Mouse (Mus musculus) kidney, postnatal 36 days (tissue): ENCODE measurements around the gene Cd300lg.

Source experiments
- DNase-seq, 2 experiments: peaks; one replicate each; pipeline ENCODE4 v3.0.0; 2021 to 2022; ENCODE audit warnings: mixed read lengths in 2 of 2

The Cd300lg gene

GRCm38 (mm10) chr11:102052697-102053096 is 11.4 kb downstream of the Cd300lg start:
- no peak for DNase-seq

- peak; percentile 56 to 81 for DNase-seq
Observed at GRCm38 (mm10) chr11:102053183-102053582, 11.9 kb downstream of the Cd300lg start.

GRCm38 (mm10) chr11:102053847-102054246 is 12.5 kb downstream of the Cd300lg start:
- DNase-seq = peak; percentile 41 to 79

GRCm38 (mm10) chr11:102061236-102061940 is 20.1 kb downstream of the Cd300lg start:
- DNase-seq = peak; percentile 75 to 79

DNA sequence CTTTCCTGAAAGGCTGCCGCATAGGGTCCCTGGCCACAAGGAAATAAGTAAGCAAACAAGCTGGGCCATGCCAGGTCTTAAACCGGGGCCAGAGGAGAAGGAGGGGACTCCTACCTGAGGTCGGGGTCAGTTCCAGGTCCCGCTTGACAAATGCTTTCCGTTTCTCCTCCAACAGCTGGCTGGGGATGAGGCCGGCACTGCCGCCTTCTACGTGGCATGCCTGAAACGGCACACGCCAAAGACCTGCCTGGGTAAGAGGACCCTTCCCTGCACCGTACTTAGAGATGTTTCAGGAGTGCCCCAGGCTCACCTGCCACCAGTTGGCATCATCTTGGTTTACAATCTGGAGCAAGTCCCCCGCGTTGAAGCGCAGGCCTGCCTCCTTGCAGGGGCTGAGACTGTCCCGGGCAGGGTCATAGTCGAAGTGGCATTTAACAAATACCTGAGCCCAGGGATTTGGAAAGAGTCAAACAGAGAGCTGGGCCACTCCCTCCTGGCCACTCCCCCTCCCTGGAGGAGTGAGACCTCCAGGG is 20.7 kb downstream of the Cd300lg start:
- DNase-seq = peak in 1 of 2 experiments; percentile 29

DNA sequence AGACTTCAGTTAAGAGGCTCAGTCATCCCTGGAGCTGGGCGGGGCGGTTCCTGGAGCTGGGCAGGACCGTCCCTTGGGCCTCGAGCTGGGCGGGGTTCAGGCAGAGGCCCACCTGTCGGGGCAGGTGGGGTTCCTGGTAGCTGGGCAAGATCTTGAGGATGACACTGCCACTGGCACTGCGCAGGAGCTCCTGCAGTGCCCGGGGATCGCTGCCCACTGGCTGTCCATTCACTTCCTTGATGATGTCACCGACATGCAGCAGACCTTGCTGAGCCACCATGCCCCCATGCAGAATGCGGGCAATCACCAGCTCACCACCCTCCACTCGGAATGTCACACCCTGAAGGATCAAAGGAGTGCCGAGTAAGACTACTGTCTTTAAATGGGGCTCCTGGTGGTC is 21.8 kb downstream of the Cd300lg start:
- no peak for DNase-seq

GRCm38 (mm10) chr11:102068969-102069368 is 27.7 kb downstream of the Cd300lg start:
- DNase-seq = peak in 1 of 2 experiments; percentile 36

- no peak for DNase-seq
Observed at GRCm38 (mm10) chr11:102069633-102070032, 28.3 kb downstream of the Cd300lg start.

DNA sequence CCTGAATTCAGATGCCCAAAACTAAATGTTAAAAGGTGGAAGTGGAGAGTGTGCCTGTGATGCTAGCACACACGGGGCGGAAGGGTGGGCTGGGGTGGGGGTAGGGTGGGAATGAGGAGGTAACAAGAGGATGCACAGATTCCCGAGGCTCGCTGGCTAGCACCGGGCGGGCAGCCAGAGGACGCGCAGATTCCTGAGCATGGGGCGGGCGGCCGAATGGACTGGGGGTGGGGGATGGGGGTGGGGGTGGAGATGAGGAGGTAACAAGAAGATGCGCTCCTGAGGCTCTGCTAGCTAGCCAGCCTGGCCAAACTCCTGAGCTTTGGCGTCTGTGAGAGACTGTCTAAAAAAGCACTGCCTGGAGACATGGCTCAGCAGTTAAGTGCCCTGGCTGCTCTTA is 29.1 kb downstream of the Cd300lg start:
- no peak for DNase-seq

GRCm38 (mm10) chr11:102072729-102073128 is 31.4 kb downstream of the Cd300lg start:
- DNase-seq = no peak

DNA sequence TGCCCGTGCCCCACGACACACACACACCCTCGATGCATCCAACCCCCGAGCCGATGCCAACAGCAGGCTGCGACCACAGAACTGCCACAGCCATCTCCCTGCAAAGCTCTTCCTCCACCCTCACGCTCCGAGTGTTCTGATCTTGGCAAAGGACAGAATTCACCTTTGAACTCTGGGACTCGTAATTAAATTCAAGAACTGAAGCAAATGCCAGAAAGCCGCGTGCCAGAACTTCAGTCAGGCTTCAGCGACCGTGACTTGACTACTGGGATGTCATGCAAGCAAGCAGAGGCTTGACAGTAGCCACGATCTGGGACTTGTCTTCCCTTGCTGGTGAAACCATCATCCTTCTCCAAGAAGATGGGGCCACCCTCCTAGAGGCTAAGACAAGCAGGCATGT is 32.4 kb downstream of the Cd300lg start:
- DNase-seq = peak; percentile 63 to 73

DNA sequence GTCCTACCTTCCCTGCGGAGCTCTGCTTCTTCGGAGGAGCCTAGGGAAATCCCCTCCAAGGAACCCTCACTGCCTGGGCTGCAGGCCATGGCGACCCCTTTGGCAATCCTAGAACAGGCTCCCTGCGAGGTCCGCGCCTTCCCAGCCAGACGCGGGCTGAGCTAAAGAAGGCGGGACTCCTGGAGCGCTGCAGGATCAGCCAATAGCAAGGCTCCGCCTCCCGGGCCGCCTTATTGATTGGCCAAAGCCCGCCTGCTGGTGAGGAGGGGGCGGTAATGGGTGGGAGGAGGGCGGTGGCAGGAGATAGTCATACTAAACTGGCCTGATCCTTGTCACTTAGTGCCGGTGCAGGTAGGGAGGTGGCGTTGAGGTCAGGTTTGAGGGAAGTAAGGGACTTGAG is 41.0 kb downstream of the Cd300lg start:
- DNase-seq = peak; percentile 55 to 69

DNA sequence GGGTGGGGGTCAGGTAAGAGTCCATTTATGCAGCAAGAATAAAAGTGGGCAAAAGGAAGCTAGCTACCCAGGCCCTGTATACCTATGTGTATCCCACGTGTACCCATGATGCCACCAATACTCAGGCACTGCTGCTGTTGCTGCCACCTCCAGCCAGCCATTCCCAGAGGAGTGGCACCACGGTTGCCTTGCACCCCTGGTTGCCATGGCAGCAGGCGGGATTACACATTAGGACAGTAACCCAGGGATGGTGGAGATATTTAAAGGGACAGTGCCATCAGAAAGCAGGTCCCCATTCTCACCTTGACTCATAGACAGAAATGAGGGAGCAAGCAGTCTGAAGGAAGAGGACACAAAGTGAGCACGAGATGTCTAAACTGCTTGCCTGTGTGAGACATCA is 41.9 kb downstream of the Cd300lg start:
- DNase-seq = no peak

DNA sequence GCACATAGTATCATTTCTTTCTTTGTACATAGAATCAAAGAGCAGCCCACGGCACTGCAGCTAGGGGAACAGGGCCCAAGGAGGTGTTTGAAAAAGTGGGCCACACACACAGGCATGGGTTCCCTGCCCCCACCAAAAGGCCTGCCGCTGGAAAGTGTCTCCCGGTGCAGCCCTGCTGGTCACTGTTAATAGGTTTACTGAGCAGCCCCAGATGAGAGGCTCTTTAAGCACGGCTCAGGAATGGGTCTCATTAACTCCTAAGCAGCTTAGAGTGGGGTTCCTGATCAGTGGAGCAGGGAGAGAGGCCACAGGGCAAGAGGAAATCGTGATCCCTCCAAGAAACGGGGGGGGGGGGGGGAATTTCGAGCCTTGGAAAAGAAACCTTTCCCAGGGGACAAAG is 42.9 kb downstream of the Cd300lg start:
- peak in 1 of 2 experiments; percentile 26 for DNase-seq

DNA sequence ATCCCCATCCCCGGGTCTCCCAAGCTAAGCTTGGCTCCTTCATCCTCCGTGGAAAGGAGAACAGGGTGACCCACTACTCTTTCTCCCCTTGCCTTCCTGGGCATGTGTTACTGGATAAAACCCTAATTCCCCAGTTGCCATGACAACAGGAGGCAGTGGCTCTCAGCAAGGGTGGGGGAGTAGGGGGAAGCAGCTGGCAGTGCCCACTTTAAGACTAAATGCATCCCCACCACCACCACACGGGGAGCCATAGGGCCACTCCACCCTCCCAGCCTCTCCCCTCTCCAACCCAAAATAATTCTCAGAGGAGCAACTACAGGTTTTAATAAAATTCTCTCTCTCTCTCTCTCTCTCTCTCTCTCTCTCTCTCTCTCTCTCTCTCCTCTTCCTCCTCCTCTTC is 45.0 kb downstream of the Cd300lg start:
- no peak for DNase-seq

DNA sequence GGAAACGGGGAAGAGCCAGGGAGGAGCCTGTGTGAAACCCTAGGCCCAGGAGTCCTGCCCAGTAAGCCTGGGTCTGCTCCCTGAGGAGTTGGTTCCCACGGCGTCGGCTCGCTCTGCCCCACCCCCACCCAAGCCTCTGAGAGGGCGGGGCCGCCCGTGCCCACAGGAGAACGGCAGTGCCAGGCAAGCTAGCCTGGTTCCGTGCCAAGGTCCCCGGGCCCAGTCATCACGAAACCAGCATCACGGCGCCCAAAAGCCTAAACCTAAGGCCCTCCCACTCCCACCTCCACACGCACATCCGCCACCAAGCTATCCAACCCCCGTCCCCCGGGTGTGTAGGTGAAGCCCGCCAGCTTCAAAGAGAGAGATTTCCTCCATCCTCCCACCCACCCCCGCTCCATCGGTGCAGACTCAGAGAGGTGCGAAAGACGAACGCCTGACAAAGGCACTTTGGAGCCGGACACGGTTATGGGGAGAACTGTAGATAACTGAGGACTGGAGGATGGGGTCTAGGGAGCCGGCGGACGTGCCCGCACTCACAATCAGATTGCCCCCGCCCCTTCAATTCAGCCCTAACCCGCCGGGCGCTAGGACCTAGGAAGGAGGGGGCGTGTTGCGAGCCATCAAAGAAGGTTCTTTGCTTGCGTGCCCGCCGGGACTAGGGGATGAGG is 45.9 kb downstream of the Cd300lg start:
- DNase-seq = peak; percentile 57 to 71

DNA sequence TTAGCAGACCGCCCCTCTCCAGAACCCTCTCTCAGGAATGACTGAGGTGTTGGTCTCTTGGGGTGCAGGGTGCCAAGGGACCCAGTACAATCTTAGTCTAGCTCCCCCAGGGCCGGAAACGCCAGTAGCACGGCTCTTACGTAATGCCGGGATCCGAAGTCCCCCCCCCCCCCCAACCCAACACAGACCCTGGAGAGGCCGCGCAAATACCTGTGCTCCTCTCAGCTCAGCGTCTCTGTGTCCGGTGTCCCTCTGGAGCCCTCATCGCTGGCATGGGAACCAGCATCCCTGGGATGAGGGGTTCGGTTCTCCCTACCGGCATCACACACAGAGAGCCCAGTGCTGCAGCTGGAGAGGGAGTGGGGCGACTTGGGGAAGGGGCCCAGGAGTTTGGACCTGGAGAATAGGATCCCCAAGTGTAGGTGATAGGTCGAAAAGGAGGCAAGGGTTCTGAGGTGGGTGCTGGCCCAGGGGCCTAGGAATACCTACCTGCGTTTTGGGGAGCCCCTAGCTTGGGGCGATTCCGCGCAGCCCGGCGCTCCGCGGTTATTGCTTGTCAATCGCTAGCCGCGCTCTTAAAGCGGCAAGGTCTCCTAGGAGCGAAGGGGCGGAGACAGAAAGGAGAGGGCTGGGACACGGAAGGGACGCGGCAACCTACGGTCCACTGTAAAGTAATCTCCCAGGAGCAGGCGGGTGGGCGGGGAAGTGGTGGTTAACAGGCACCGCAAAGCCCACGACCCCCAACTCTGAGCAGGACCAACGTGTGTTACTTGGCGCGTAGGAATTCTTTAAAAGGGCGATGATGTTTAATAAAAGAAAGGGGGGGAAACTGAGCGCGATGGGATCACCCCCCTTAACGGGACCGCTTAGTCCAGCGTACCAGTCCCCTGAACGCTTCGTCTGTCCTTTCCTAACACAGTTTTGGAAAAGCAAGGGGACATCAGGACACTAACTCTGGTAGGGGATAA is 46.9 kb downstream of the Cd300lg start, which contains the start of gene Mpp2:
Gene Mpp2 (minus strand): TSS at position 585 of the 968 bp plus-strand sequence.
- DNase-seq = peak; percentile 65 to 75

DNA sequence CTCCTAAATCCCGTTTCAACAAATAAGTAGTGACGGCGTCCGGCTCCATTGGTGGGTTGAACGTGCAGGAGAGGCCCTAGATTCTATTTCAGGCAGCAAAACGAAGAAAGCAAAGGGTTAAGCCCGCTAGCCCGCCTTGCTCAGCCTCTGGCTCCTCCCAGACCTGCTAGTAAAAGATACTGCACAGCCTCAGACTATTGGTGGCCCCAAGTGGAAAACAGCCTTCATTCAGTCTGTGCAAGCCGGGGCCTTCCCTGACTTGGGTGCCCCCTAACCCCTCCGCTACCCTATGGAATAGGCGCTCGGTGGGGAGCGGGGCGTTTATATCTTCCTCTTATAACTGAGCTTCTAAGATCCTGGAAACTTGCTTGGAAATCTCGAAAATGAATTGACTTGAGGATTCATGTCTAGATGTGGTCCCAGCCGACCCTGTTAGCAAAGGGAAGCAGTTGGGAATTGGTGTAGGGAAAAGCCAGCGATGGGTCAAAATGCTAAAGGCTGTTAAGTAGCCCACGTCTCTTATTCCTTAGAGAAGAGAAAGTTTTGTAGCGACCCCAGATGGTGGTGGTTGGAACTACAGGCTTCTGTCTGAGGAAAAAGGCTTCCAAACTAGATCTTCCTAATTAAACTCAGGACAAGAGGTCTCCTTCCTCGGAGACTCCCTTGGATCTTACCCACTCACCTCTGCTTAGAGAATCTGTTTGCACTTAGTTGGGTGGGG is 47.9 kb downstream of the Cd300lg start:
- peak; percentile 45 to 78 for DNase-seq

GRCm38 (mm10) chr11:102095676-102096075 is 54.4 kb downstream of the Cd300lg start:
- DNase-seq = no peak

GRCm38 (mm10) chr11:102096446-102096845 is 55.1 kb downstream of the Cd300lg start:
- DNase-seq = no peak

DNA sequence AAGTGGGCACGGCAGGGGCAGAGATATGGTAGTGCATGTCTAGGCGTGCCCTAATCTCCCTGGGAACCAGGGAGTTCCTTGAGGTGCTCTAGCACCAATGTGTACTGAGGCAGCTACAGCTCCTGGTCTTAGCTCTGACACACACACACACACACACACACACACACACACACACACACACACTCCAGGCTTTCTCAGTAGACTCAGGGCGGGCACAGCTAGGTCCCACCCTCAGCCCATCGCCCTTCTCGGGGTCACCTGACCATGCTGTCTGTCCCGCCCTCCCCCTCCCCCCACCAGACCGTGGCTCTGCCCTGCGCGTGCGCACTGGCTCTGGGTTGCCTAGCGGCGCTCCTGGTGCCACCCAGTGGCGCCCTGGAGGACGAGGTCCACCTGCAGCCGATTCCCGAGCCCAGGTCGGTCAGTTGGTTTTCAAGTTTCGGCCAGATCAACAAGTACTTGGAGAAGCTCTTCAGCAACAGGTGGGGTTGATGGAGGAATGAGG is 55.6 kb downstream of the Cd300lg start:
- peak; percentile 76 to 86 for DNase-seq

DNA sequence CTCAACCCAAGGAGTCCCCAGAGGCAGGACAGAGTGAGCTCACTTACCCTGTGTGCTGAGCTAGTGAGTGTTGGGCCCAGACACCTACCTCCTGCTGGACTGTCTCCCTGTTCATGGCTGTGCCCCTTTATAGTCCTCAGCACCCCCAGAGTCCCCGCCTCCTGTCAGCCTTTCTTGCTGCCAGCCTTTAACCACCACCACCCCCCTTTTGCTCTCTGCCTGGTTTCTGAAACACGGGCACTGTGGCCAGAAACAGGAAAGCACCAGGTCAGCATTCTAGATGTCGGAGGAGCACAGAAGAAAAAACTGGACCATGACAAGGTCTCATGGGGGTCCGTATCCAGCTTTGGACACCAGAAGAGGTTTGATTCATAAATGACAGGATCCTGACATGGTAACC is 59.9 kb downstream of the Cd300lg start, which contains the start of gene Ppy:
Gene Ppy (minus strand): TSS at position 101 of the 400 bp plus-strand sequence.
- no peak for DNase-seq
